Mouse (Mus musculus) cerebellum, postnatal 25 days (tissue): ENCODE results near the gene Hspa5.
A peak's percentile ranks its signal among the peaks of the same experiment; 100 is the strongest.
"Not testable (repeated sequence)": the region's sequence is repeated elsewhere in the genome, so short reads cannot be mapped to it uniquely, and the experiment has no call there.

ENCODE experiments used
- DNase-seq, 2 experiments: peaks; one replicate each; pipeline ENCODE4 v3.0.0; 2021; ENCODE audit warnings: mixed read lengths in 2 of 2

Hspa5 gene

GRCm38 (mm10) chr2:34772252-34773235 lies 774 bp downstream of the Hspa5 start:
- DNase-seq = no peak

- DNase-seq = no peak
Measured at GRCm38 (mm10) chr2:34773673-34774072, 1.9 kb downstream of the Hspa5 start.

GRCm38 (mm10) chr2:34774493-34774892 lies 2.7 kb downstream of the Hspa5 start:
- DNase-seq = no peak

- DNase-seq = no peak
Measured at GRCm38 (mm10) chr2:34777237-34777868, 5.6 kb downstream of the Hspa5 start.

- no peak for DNase-seq
Measured at GRCm38 (mm10) chr2:34783064-34784020, 11.6 kb downstream of the Hspa5 start.

- DNase-seq = peak; percentile 32 to 54
Measured at GRCm38 (mm10) chr2:34784085-34784484, 12.3 kb downstream of the Hspa5 start.

- no peak for DNase-seq
Measured at GRCm38 (mm10) chr2:34790282-34790681, 18.5 kb downstream of the Hspa5 start.

- DNase-seq = not testable (repeated sequence)
Measured at GRCm38 (mm10) chr2:34792543-34792942, 20.8 kb downstream of the Hspa5 start.

GRCm38 (mm10) chr2:34794511-34794910 lies 22.7 kb downstream of the Hspa5 start:
- no peak for DNase-seq

- DNase-seq = no peak
Measured at GRCm38 (mm10) chr2:34795426-34795825, 23.7 kb downstream of the Hspa5 start.

- peak; percentile 81 to 88 for DNase-seq
Measured at GRCm38 (mm10) chr2:34799357-34800256, 27.8 kb downstream of the Hspa5 start, which contains the start of gene Rabepk. Rabepk (minus strand) TSS chr2:34799912.

GRCm38 (mm10) chr2:34800371-34800770 lies 28.6 kb downstream of the Hspa5 start:
- no peak for DNase-seq

GRCm38 (mm10) chr2:34801516-34802482 lies 30.0 kb downstream of the Hspa5 start:
- DNase-seq = peak; percentile 96 to 98

- DNase-seq = peak in 1 of 2 experiments; percentile 34
Measured at GRCm38 (mm10) chr2:34802565-34803245, 30.9 kb downstream of the Hspa5 start.

- DNase-seq = no peak
Measured at GRCm38 (mm10) chr2:34803746-34804145, 32.0 kb downstream of the Hspa5 start.

GRCm38 (mm10) chr2:34804172-34804571 lies 32.4 kb downstream of the Hspa5 start:
- no peak for DNase-seq

- peak in 1 of 2 experiments; percentile 22 for DNase-seq
Measured at GRCm38 (mm10) chr2:34804815-34805214, 33.0 kb downstream of the Hspa5 start.

- DNase-seq = no peak
Measured at GRCm38 (mm10) chr2:34805364-34805950, 33.7 kb downstream of the Hspa5 start.

GRCm38 (mm10) chr2:34808057-34808456 lies 36.3 kb downstream of the Hspa5 start:
- no peak for DNase-seq
